Mouse (Mus musculus): ENCODE measurements at regions not wholly inside any gene's neighbourhood (a gene's known extent, or its start where the extent isn't known, plus 50 kb on each side); places are given as distances from the start of the nearest gene placed in this dataset.

GRCm38 (mm10) chr15:68811041-68811440 is 2310.3 kb upstream of the Lrrc6 start:
- DNase-seq (ENCODE audit: low spot score in 2 of 2), result no peak

GRCm38 (mm10) chr15:68810593-68810992 is 2309.9 kb upstream of the Lrrc6 start:
- no peak for DNase-seq (ENCODE audit: low spot score in 2 of 2)

GRCm38 (mm10) chr15:68808175-68808574 is 2307.5 kb upstream of the Lrrc6 start:
- DNase-seq (ENCODE audit: low spot score in 2 of 2), result no peak

GRCm38 (mm10) chr15:68804254-68804653 is 2303.5 kb upstream of the Lrrc6 start:
- DNase-seq (ENCODE audit: low spot score in 2 of 2), result no peak

GRCm38 (mm10) chr15:68801763-68802162 is 2301.1 kb upstream of the Lrrc6 start:
- no peak for DNase-seq (ENCODE audit: low spot score in 2 of 2)

- no peak for DNase-seq (ENCODE audit: low spot score in 2 of 2)
Observed at GRCm38 (mm10) chr15:68797406-68797805, 2296.7 kb upstream of the Lrrc6 start.

GRCm38 (mm10) chr15:68795239-68795960 is 2294.7 kb upstream of the Lrrc6 start:
- DNase-seq (ENCODE audit: low spot score in 2 of 2), result no peak

GRCm38 (mm10) chr15:68759948-68760347 is 2259.2 kb upstream of the Lrrc6 start:
- no peak for DNase-seq (ENCODE audit: low spot score in 2 of 2)

- DNase-seq (ENCODE audit: low spot score in 2 of 2), result no peak
Observed at GRCm38 (mm10) chr15:68755255-68755654, 2254.5 kb upstream of the Lrrc6 start.

- DNase-seq (ENCODE audit: low spot score in 2 of 2), result no peak
Observed at GRCm38 (mm10) chr15:68754834-68755233, 2254.1 kb upstream of the Lrrc6 start.

GRCm38 (mm10) chr15:68739344-68739743 is 2238.6 kb upstream of the Lrrc6 start:
- DNase-seq (ENCODE audit: low spot score in 2 of 2), result no peak

GRCm38 (mm10) chr15:68721250-68721649 is 2220.5 kb upstream of the Lrrc6 start:
- DNase-seq (ENCODE audit: low spot score in 2 of 2), result no peak

GRCm38 (mm10) chr15:68719486-68719885 is 2218.8 kb upstream of the Lrrc6 start:
- DNase-seq (ENCODE audit: low spot score in 2 of 2), result no peak

- DNase-seq (ENCODE audit: low spot score in 2 of 2), result no peak
Observed at GRCm38 (mm10) chr15:68714337-68714736, 2213.6 kb upstream of the Lrrc6 start.

GRCm38 (mm10) chr15:68707306-68707705 is 2206.6 kb upstream of the Lrrc6 start:
- DNase-seq (ENCODE audit: low spot score in 2 of 2), result no peak

- no peak for DNase-seq (ENCODE audit: low spot score in 2 of 2)
Observed at GRCm38 (mm10) chr15:68695041-68695650, 2194.4 kb upstream of the Lrrc6 start.

GRCm38 (mm10) chr15:68667462-68667861 is 2166.8 kb upstream of the Lrrc6 start:
- DNase-seq (ENCODE audit: low spot score in 2 of 2), result no peak

GRCm38 (mm10) chr15:68665331-68665730 is 2164.6 kb upstream of the Lrrc6 start:
- no peak for DNase-seq (ENCODE audit: low spot score in 2 of 2)

GRCm38 (mm10) chr15:68656722-68657121 is 2156.0 kb upstream of the Lrrc6 start:
- DNase-seq (ENCODE audit: low spot score in 2 of 2), result no peak

GRCm38 (mm10) chr15:68655046-68655445 is 2154.3 kb upstream of the Lrrc6 start:
- DNase-seq (ENCODE audit: low spot score in 2 of 2), result no peak

GRCm38 (mm10) chr15:68650609-68651008 is 2149.9 kb upstream of the Lrrc6 start:
- no peak for DNase-seq (ENCODE audit: low spot score in 2 of 2)

GRCm38 (mm10) chr15:68650033-68650432 is 2149.3 kb upstream of the Lrrc6 start:
- DNase-seq (ENCODE audit: low spot score in 2 of 2), result no peak

GRCm38 (mm10) chr15:68646865-68647264 is 2146.2 kb upstream of the Lrrc6 start:
- DNase-seq (ENCODE audit: low spot score in 2 of 2), result no peak
